Mouse (Mus musculus) common myeloid progenitor, adult 5-6 weeks (primary cell): Measurements from ENCODE around the gene Sec14l4. TPM values are rescaled to one million over a fixed set of nuclear protein-coding genes. Genes with fewer than 3 reads are reported as not detected.

Experiments used
- ATAC-seq: replicated peaks from 2 replicates; pipeline ENCODE4 v1.8.0; 2016; ENCODE audit warnings: low read depth, mild to moderate bottlenecking, moderate TSS enrichment, inconsistent platforms; ENCODE audit not compliant: poor library complexity, severe bottlenecking
- total RNA-seq: library from RNA; stranded (forward); fragments of 200-1000, 187-1606 nt; gene quantifications from 2 replicates; pipeline ENCODE4 v1.2.3, GENCODE M21; 2017

The Sec14l4 gene
- total RNA-seq, 1 experiment from 2014 or later, result not detected

GRCm38 (mm10) chr11:4064627-4065122 is 33.4 kb downstream of the Sec14l4 start, which contains the start of gene Sec14l3:
Gene Sec14l3, plus strand, starts transcription at chr11:4064841.
- no peak for ATAC-seq

GRCm38 (mm10) chr11:4069664-4070063 is 38.4 kb downstream of the Sec14l4 start:
- ATAC-seq, result no peak

GRCm38 (mm10) chr11:4076633-4077032 is 45.4 kb downstream of the Sec14l4 start:
- ATAC-seq, result 0 out of 2 replicates have a peak, but pooled peaks have one; percentile 60

GRCm38 (mm10) chr11:4078267-4078933 is 47.1 kb downstream of the Sec14l4 start:
- ATAC-seq, result no peak

GRCm38 (mm10) chr11:4080219-4080618 is 49.0 kb downstream of the Sec14l4 start:
- ATAC-seq, result peak; percentile 91

GRCm38 (mm10) chr11:4083316-4084078 is 52.2 kb downstream of the Sec14l4 start:
- no peak for ATAC-seq

- peak; percentile 69 for ATAC-seq
Observed at GRCm38 (mm10) chr11:4086246-4086645, 55.0 kb downstream of the Sec14l4 start.

- no peak for ATAC-seq
Observed at GRCm38 (mm10) chr11:4087267-4087666, 56.0 kb downstream of the Sec14l4 start.

- ATAC-seq, result no peak
Observed at GRCm38 (mm10) chr11:4093459-4094377, 62.5 kb downstream of the Sec14l4 start.

- ATAC-seq, result peak; percentile 37; the same call in 1 of the 2 replicates
Observed at GRCm38 (mm10) chr11:4094378-4095170, 63.3 kb downstream of the Sec14l4 start.

GRCm38 (mm10) chr11:4095171-4096053 is 64.2 kb downstream of the Sec14l4 start, which contains the start of gene Mtfp1:
Gene Mtfp1, minus strand, starts transcription at chr11:4095445.
- peak; percentile 37 for ATAC-seq

- peak; percentile 85 for ATAC-seq
Observed at GRCm38 (mm10) chr11:4096054-4096984, 65.1 kb downstream of the Sec14l4 start.

GRCm38 (mm10) chr11:4097091-4097621 is 65.9 kb downstream of the Sec14l4 start:
- no peak for ATAC-seq
